Mouse (Mus musculus) lung, adult 2 months (tissue): ENCODE results near the gene Col16a1.

ENCODE experiments used
- CTCF ChIP-seq: fragments of 200-500 bp; IDR thresholded peaks from 2 replicates; pipeline ENCODE4 v1.5.1; 2011; ENCODE audit warnings: mild to moderate bottlenecking, low read length, control low read depth; ENCODE audit not compliant: insufficient read depth
- POLR2A ChIP-seq: fragments of 200-500 bp; IDR thresholded peaks from 2 replicates; pipeline ENCODE4 v1.6.1; 2011; ENCODE audit warnings: low read depth, mild to moderate bottlenecking, control low read depth, low read length, borderline replicate concordance; ENCODE audit errors: extremely low read depth

GRCm38 (mm10) chr4:130078816-130079485 is 31.3 kb downstream of the Col16a1 start:
- TF ChIP-seq CTCF (no peak), POLR2A (no peak)
